Mouse (Mus musculus) induced T-regulatory cell, adult 2 months (primary cell): ENCODE measurements around the gene Morc1.

Source experiments
- DNase-seq: peaks from one replicate; pipeline ENCODE4 v3.0.0-alpha.2; 2012; ENCODE audit warnings: low read depth

Gene Morc1

GRCm38 (mm10) chr16:48431027-48431426, at the start of gene Morc1:
Gene Morc1 (plus strand): TSS chr16:48431237.
- DNase-seq, result peak; percentile 1

GRCm38 (mm10) chr16:48383582-48384257, 47.3 kb upstream of the Morc1 start:
- no peak for DNase-seq

- no peak for DNase-seq
Observed at GRCm38 (mm10) chr16:48386982-48387381, 44.1 kb upstream of the Morc1 start.

- DNase-seq, result no peak
Observed at GRCm38 (mm10) chr16:48395278-48395677, 35.8 kb upstream of the Morc1 start.

- no peak for DNase-seq
Observed at GRCm38 (mm10) chr16:48402963-48403362, 28.1 kb upstream of the Morc1 start.

- no peak for DNase-seq
Observed at GRCm38 (mm10) chr16:48403423-48403822, 27.6 kb upstream of the Morc1 start.

- DNase-seq, result no peak
Observed at GRCm38 (mm10) chr16:48404009-48404408, 27.0 kb upstream of the Morc1 start.

- no peak for DNase-seq
Observed at GRCm38 (mm10) chr16:48405674-48406403, 25.2 kb upstream of the Morc1 start.

- no peak for DNase-seq
Observed at GRCm38 (mm10) chr16:48409580-48409979, 21.5 kb upstream of the Morc1 start.

GRCm38 (mm10) chr16:48410125-48410524, 20.9 kb upstream of the Morc1 start:
- no peak for DNase-seq

- no peak for DNase-seq
Observed at GRCm38 (mm10) chr16:48412246-48412645, 18.8 kb upstream of the Morc1 start, which contains the start of gene Gm5485. Gene Gm5485 (minus strand): TSS chr16:48412416.

- DNase-seq, result no peak
Observed at GRCm38 (mm10) chr16:48418557-48418956, 12.5 kb upstream of the Morc1 start.

GRCm38 (mm10) chr16:48419035-48419434, 12.0 kb upstream of the Morc1 start:
- DNase-seq, result no peak

GRCm38 (mm10) chr16:48422501-48422900, 8.5 kb upstream of the Morc1 start:
- DNase-seq, result no peak

GRCm38 (mm10) chr16:48424069-48424468, 7.0 kb upstream of the Morc1 start:
- DNase-seq, result no peak

- no peak for DNase-seq
Observed at GRCm38 (mm10) chr16:48429427-48429826, 1.6 kb upstream of the Morc1 start.

- no peak for DNase-seq
Observed at GRCm38 (mm10) chr16:48435454-48435853, 4.4 kb downstream of the Morc1 start.

GRCm38 (mm10) chr16:48437476-48437875, 6.4 kb downstream of the Morc1 start:
- DNase-seq, result no peak

GRCm38 (mm10) chr16:48444589-48444988, 13.6 kb downstream of the Morc1 start:
- no peak for DNase-seq

GRCm38 (mm10) chr16:48446161-48446925, 15.3 kb downstream of the Morc1 start:
- DNase-seq, result no peak

- no peak for DNase-seq
Observed at GRCm38 (mm10) chr16:48453264-48453663, 22.2 kb downstream of the Morc1 start.

- no peak for DNase-seq
Observed at GRCm38 (mm10) chr16:48473396-48473795, 42.4 kb downstream of the Morc1 start.
